Mouse (Mus musculus) left cerebral cortex, adult 2 months (tissue): Measurements from ENCODE around the gene Adrb1. TPM values are rescaled to one million over a fixed set of nuclear protein-coding genes. Genes with fewer than 3 reads are reported as not detected.

Experiments used
- DNase-seq, 2 experiments: peaks; one replicate each; pipeline ENCODE4 v3.0.0; 2021 to 2022; ENCODE audit warnings: low spot score in 2 of 2, mixed read lengths in 1 of 2; ENCODE audit errors: extremely low spot score in 1 of 2
- H3K27ac ChIP-seq: fragments of 200-600 bp; 2 replicates; pipeline ENCODE4 v1.8.1; 2022
- H3K4me3 ChIP-seq: fragments of 200-600 bp; 2 replicates; pipeline ENCODE4 v1.8.1; 2022
- CTCF ChIP-seq: fragments of 200-600 bp; IDR thresholded peaks from 2 replicates; pipeline ENCODE4 v1.8.1; 2022; ENCODE audit warnings: antibody characterized with exemption, mild to moderate bottlenecking, moderate library complexity
- intact Hi-C: fragments of 180-260 bp; cut with DNase I; formaldehyde crosslinking; loops from one replicate; pipeline ENCODE4 v1.15.1; 2025
- total RNA-seq, 2 experiments: library from RNA; stranded (reverse); gene quantifications; 2 replicates each; pipeline ENCODE4 v1.2.3; 2021

Adrb1 gene
- total RNA-seq, 2 experiments from 2014 or later = 46.7 to 50.8 TPM

GRCm38 (mm10) chr19:56708794-56709193, 13.2 kb upstream of the Adrb1 start:
- H3K27ac ChIP-seq = peak overlapping the region; percentile 50
- H3K4me3 ChIP-seq = no peak overlapping the region
- DNase-seq = no peak
- no peak for TF ChIP-seq CTCF
- intact Hi-C loops = no loop called here

GRCm38 (mm10) chr19:56710131-56710905, 11.7 kb upstream of the Adrb1 start:
- Histone ChIP-seq H3K4me3 (peak overlapping the region; percentile 34), H3K27ac (peak overlapping the region; percentile 90)
- TF ChIP-seq CTCF = no peak
- peak; percentile 54 to 66 for DNase-seq
- intact Hi-C loops = loop anchor here (1.0 kb wide), 1 partner anchor 13 kb away; no protein-coding TSS in a partner anchor

- no peak for TF ChIP-seq CTCF
- H3K27ac ChIP-seq = no peak overlapping the region
- intact Hi-C loops = no loop called here
- no peak for DNase-seq
- H3K4me3 ChIP-seq = no peak overlapping the region
Observed at GRCm38 (mm10) chr19:56713613-56714012, 8.4 kb upstream of the Adrb1 start.

GRCm38 (mm10) chr19:56714661-56715170, 7.3 kb upstream of the Adrb1 start:
- TF ChIP-seq CTCF = no peak
- Histone ChIP-seq H3K4me3 (no peak overlapping the region), H3K27ac (no peak overlapping the region)
- intact Hi-C loops = no loop called here
- no peak for DNase-seq

GRCm38 (mm10) chr19:56718046-56718445, 4.0 kb upstream of the Adrb1 start:
- DNase-seq = no peak
- no peak for TF ChIP-seq CTCF
- intact Hi-C loops = no loop called here
- no peak overlapping the region for H3K4me3 ChIP-seq
- no peak overlapping the region for H3K27ac ChIP-seq

GRCm38 (mm10) chr19:56720882-56721281, 1.1 kb upstream of the Adrb1 start:
- peak overlapping the region; percentile 75 for H3K4me3 ChIP-seq
- intact Hi-C loops = loop anchor here (2.0 to 5.0 kb wide), 3 partner anchors 54 to 299 kb away; no protein-coding TSS in a partner anchor

GRCm38 (mm10) chr19:56722291-56722707, 300 bp downstream of the Adrb1 start:
- TF ChIP-seq CTCF = no peak
- H3K27ac ChIP-seq = peak overlapping the region; percentile 96
- intact Hi-C loops = loop anchor here (2.0 to 5.0 kb wide), 3 partner anchors 85 to 300 kb away; no protein-coding TSS in a partner anchor
- peak in 1 of 2 experiments; percentile 36 for DNase-seq
- H3K4me3 ChIP-seq = peak overlapping the region; percentile 75

More at GRCm38 (mm10) chr19:56720882-56721281, 1.1 kb upstream of the Adrb1 start:
- TF ChIP-seq CTCF = no peak
- peak overlapping the region; percentile 97 for H3K27ac ChIP-seq
- DNase-seq = no peak

GRCm38 (mm10) chr19:56722711-56723330, 822 bp downstream of the Adrb1 start:
- peak overlapping the region; percentile 75 for H3K4me3 ChIP-seq
- peak; percentile 68 for DNase-seq
- H3K27ac ChIP-seq = peak overlapping the region; percentile 96
- TF ChIP-seq CTCF = no peak
- intact Hi-C loops = loop anchor here (2.0 to 5.0 kb wide), 3 partner anchors 86 to 301 kb away; no protein-coding TSS in a partner anchor

GRCm38 (mm10) chr19:56723331-56724125, 1.5 kb downstream of the Adrb1 start:
- DNase-seq = peak; percentile 38 to 42
- Histone ChIP-seq H3K4me3 (peak overlapping the region; percentile 75), H3K27ac (peak overlapping the region; percentile 96)
- intact Hi-C loops = loop anchor here (2.0 to 5.0 kb wide), 3 partner anchors 87 to 301 kb away; no protein-coding TSS in a partner anchor
- no peak for TF ChIP-seq CTCF

- no peak for TF ChIP-seq CTCF
- DNase-seq = no peak
- peak overlapping the region; percentile 75 for H3K4me3 ChIP-seq
- intact Hi-C loops = loop anchor here (5.0 kb wide), 2 partner anchors 137 to 302 kb away; no protein-coding TSS in a partner anchor
- peak overlapping the region; percentile 96 for H3K27ac ChIP-seq
Observed at GRCm38 (mm10) chr19:56724126-56724597, 2.2 kb downstream of the Adrb1 start.
